Mouse (Mus musculus) 3134 (cell line): ENCODE measurements at regions not wholly inside any gene's neighbourhood (a gene's known extent, or its start where the extent isn't known, plus 50 kb on each side); places are given as distances from the start of the nearest gene placed in this dataset.

Source experiments
- DNase-seq: peaks from one replicate; pipeline ENCODE4 v3.0.0-alpha.2; 2011; ENCODE audit warnings: low spot score; ENCODE audit not compliant: insufficient read length; ENCODE audit errors: extremely low read depth

GRCm38 (mm10) chr10:70336741-70337140 is 91.8 kb downstream of the Slc16a9 start:
- no peak for DNase-seq

- DNase-seq: no peak
These were observed 80.9 kb upstream of the Fam13c start for GRCm38 (mm10) chr10:70359421-70359820.

GRCm38 (mm10) chr10:70359834-70360233 is 80.4 kb upstream of the Fam13c start:
- DNase-seq: no peak

DNA sequence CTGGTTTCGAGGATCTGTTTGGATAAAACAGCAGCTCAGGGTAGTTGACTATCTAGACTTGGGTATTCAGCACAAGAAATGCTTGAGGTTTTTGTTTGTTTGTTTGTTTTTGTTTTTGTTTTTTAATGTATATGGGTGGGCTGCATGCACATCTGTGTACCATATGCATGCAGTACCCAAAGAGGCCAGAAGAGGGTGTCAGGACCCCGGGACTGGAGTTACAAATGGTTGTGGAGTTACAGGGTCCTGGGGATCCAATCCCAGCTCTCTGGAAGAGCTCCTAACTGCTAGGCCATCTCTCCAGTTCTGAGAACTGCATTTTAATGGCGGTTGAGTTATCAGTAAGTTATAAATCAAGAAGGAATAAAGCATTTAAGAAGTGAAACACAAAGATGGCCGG is 77.2 kb upstream of the Fam13c start:
- DNase-seq: no peak

DNA sequence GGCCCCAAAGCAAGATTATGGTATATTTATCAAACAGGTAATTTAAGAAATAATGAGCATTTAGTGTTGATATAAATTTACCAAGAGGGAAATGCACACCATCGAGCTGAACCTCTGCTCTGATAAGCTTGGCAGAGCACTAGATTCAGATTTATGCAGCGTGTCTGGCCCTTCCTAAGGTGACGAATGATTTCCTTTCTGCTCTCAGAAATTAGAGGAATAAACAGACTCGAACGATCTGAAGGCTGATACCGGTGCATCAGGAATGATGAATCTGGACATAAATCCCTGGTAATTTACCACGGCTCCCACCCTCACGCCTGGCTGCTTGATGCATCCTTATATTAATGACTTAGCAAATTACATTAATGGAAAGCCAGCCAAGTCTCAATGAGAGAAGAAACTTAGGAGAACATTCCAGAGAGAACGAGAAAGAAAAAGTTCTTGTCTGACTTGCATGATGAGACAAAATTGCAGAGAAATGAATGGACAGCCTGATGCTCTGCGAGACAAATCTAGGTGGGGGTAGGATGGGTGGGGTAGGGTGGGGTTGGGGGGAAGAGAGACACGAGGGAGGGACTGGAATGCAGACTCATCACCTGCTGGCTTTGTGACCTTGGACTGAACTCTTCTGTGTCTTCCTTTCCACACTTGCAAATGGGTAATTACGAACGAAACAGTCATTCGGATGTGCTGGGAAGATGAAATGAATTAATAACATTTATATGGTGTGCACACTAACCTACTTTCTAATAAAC is 75.9 kb upstream of the Fam13c start:
- DNase-seq: no peak

- DNase-seq: no peak
These were observed 75.3 kb upstream of the Fam13c start for GRCm38 (mm10) chr10:70364976-70365345.

DNA sequence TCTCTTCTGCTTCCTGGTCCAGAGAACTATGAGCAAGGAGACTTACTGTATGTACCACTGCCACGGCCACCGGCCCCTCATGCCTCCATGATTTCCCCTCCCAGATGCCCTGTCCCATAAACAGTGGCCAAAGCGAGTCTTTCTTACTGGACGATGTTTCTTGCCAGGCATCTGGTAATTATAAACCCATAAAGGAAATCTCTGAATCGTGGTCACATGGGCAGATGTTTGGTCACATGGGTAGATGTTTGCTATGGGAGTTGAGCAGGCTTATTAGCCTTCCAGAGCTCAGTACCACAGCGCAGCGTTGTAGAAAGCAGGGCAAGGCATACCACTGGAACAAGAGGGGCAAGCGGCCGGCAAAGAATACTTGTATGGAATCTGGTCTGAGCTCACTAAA is 74.8 kb upstream of the Fam13c start:
- no peak for DNase-seq

DNA sequence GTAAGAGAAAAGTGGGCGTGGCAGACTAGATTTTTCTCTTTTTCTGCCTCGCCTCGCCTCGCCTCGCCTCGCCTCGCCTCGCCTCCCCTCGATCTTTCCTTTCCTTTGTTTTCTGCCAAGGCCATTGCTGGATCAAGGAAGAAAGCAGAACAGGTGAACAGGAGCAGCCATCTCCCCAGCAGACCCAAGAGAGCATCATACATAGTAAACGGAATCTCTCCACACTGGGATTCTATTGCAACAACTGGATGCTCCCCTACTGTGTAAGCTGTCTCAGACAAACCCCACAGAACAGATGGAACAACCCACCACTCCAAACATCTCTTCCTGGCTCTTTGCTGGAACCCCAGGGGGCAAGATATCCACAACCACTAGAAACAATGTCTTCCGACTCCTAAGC is 72.4 kb upstream of the Fam13c start:
- DNase-seq: no peak

GRCm38 (mm10) chr10:70368685-70369084 is 71.6 kb upstream of the Fam13c start:
- peak; percentile 51 for DNase-seq

DNA sequence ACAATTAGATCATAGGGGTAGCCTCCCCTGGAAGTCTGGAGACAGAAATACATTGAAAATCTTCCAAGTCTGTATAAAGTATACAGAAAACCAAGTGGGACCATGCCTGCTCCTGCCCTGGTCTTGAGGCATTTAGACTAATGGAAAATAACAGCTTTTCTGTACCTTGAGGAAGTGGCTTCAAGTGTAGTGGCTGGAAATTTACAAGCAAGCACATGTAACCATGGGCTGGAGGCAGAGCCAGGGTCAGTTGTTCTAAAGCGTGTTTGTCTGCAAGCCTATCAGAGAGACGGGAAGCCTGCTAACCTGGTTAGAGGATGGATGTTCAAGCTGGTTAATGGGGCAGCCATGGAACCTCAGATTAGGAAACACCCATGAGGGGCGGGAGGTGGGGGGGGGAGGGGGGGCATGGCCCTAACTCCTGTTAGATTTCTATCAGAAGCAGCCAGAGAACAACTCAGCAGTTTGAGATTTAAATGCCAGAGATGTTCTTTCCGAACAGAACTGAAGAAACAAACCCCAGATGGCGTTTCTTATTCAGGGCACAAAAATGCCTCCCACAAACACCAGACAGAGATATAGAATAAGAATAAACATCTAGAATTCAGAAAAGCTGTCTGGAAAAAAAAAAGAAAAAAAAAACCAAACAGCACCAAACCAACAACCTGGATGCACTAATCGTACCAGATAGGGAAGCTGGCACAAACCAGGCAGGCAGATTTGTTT is 67.7 kb upstream of the Fam13c start:
- DNase-seq: no peak

- DNase-seq: no peak
These were observed 67.1 kb upstream of the Fam13c start for GRCm38 (mm10) chr10:70373207-70373606.

DNA sequence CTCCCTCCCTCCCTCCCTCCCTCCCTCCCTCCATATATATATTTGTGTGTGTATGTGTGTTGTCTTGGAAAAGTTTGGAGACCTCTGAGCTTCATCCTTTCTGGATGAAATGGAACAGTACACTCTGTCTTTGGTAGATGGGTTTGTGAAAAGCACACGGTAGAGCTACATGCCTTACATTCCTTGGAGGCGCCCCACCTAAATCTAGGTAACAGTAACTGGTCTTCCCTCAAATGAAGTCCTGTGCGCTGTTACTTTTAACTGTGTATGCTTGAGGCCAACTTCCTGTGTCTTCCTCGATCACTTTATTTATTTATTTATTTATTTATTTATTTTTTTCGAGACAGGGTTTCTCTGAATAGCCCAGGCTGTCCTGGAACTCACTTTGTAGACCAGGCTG is 66.4 kb upstream of the Fam13c start:
- DNase-seq: no peak

DNA sequence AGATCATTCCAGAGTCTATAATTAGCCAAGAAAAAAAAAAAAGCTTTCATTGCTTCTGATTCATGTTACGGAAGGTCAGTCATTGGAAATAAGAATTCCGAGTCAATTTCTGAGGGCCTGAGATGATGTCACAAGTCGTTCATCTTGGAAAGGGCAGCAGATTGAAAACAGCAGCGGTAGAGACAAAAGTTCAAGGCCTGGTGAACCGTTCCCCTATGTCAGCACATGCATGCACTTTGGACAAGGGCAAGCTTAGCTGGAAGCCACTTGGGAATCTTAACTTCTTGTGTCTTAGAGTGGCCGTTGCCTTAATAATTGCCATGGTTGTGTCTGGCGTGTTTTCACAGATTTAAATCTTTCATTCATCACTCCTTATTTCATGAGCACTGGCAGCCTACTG is 65.6 kb upstream of the Fam13c start:
- no peak for DNase-seq

- DNase-seq: no peak
These were observed 60.1 kb upstream of the Fam13c start for GRCm38 (mm10) chr10:70380041-70380651.

GRCm38 (mm10) chr10:70384689-70385088 is 55.6 kb upstream of the Fam13c start:
- DNase-seq: no peak

DNA sequence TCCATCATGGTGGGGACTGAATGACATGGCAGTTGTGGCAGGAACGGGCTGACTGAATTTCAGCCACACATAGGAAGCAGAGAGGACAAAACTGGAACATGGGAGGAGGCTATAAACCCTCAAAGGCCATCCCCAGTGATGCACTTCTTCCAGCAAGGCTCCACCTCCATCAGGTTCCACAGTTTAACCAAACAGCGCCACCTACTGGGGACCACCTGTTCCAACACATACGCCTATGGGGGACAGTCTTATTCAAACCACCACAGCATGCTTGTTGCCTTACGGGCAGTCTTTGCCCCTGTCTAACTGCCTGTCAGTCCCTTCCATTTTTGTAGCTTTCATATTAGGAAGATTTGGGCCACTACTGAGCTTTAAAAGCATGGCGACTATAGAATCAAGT is 52.6 kb upstream of the Fam13c start:
- no peak for DNase-seq
